Mouse (Mus musculus) CH12.LX (cell line): ENCODE measurements around the gene Lrmda.

Experiments used
- EP300 ChIP-seq: IDR thresholded peaks from 2 replicates; pipeline ENCODE4 v1.6.1; 2011; ENCODE audit warnings: low read length, improper control_type of control experiment
- ETS1 ChIP-seq: conservative IDR thresholded peaks from 2 replicates; pipeline ENCODE4 v1.6.1; 2012; ENCODE audit warnings: low read depth, mild to moderate bottlenecking, inconsistent platforms, low read length, improper control_type of control experiment, moderate library complexity
- POLR2A ChIP-seq: IDR thresholded peaks from 2 replicates; pipeline ENCODE4 v1.6.1; 2011; ENCODE audit warnings: low read depth, mild to moderate bottlenecking, improper control_type of control experiment, low read length

- TF ChIP-seq EP300: no peak
- no peak for TF ChIP-seq POLR2A
- no peak for TF ChIP-seq ETS1
These were observed 444.8 kb downstream of the Lrmda start for GRCm38 (mm10) chr14:22464314-22464713.
